Mouse (Mus musculus) G1E (cell line): ENCODE measurements around the gene Vangl1. TPM values are rescaled to one million over a fixed set of nuclear protein-coding genes. Genes with fewer than 3 reads are reported as not detected.

Experiments used
- ATAC-seq: 2 replicates; pipeline ENCODE4 v1.8.0; 2016; ENCODE audit warnings: mild to moderate bottlenecking; ENCODE audit not compliant: insufficient number of reproducible peaks, poor library complexity, low FRiP score, severe bottlenecking; ENCODE audit errors: extremely low read depth
- DNase-seq: peaks from one replicate; pipeline ENCODE4 v3.0.0; 2012; ENCODE audit warnings: low spot score
- H3K27me3 ChIP-seq: 2 replicates; pipeline ENCODE4 v1.6.1; 2012; ENCODE audit warnings: mild to moderate bottlenecking, low read length, inconsistent platforms; ENCODE audit not compliant: insufficient read depth
- H3K36me3 ChIP-seq: replicated peaks from 2 replicates; pipeline ENCODE3; 2012; ENCODE audit warnings: mild to moderate bottlenecking, inconsistent platforms
- H3K4me1 ChIP-seq: 2 replicates; pipeline ENCODE4 v1.6.1; 2012; ENCODE audit warnings: low read depth, low read length, inconsistent platforms, mixed read lengths; ENCODE audit not compliant: insufficient read depth
- H3K4me3 ChIP-seq: 2 replicates; pipeline ENCODE4 v1.5.1; 2012; ENCODE audit warnings: low read depth, mild to moderate bottlenecking, inconsistent platforms, low read length, moderate library complexity, mixed read lengths
- H3K9me3 ChIP-seq: replicated peaks from 2 replicates; pipeline ENCODE4 v1.6.1; 2012; ENCODE audit warnings: inconsistent platforms
- CTCF ChIP-seq: IDR thresholded peaks from 2 replicates; pipeline ENCODE4 v1.5.1; 2012; ENCODE audit warnings: low read depth, low read length, inconsistent platforms, mixed read lengths
- GATA1 ChIP-seq: IDR thresholded peaks from 2 replicates; pipeline ENCODE4 v1.6.1; 2012; ENCODE audit warnings: borderline replicate concordance, low read length, inconsistent platforms, mixed read lengths
- GATA2 ChIP-seq: IDR thresholded peaks from 2 replicates; pipeline ENCODE4 v1.6.1; 2012; ENCODE audit warnings: low read depth, low read length, inconsistent platforms, borderline replicate concordance
- POLR2AphosphoS5 ChIP-seq: IDR thresholded peaks from 2 replicates; pipeline ENCODE4 v1.6.1; 2012; ENCODE audit warnings: low read depth, low read length, inconsistent platforms; ENCODE audit not compliant: insufficient replicate concordance
- TAL1 ChIP-seq: conservative IDR thresholded peaks from 2 replicates; pipeline ENCODE4 v1.6.1; 2012; ENCODE audit warnings: low read depth, low read length, inconsistent platforms, mixed read lengths
- polyA plus RNA-seq: library from polyadenylated mRNA; stranded (reverse); fragments of >175 nt; gene quantifications from 2 replicates; pipeline ENCODE4 v1.2.3, GENCODE M21; 2012
- total RNA-seq, 2 experiments: library from RNA; stranded (forward) in 1 of 2; stranded (reverse) in 1 of 2; fragments of 200-1000 nt in 1 of 2; fragments of >200 nt in 1 of 2; fragmentation: Nextera tagmentation in 1 of 2; gene quantifications; 2 replicates each; pipeline ENCODE4 v1.2.3; 2014 to 2017

Gene Vangl1
- total and polyA plus RNA-seq, 3 experiments, result 22.7 to 56.6 (median 25.6) TPM

DNA sequence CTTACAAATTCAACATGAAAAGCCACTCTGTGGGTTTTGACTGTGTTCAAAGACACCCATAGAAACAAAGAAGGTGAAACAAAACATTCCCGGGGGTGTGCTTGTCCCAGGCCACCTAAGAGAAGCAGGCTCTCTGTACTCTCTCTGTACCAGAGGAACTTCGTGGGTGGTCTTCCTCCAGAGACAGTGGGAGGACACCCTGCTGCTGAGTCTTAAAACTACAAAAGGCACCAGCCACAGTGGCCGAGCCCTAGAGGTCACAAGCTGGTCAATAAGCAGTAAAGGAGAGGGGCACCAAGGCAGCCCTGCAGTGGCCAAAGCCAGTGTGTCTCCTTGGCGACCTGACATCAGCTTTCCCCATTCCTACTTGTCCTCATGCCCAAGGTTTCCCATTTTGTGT is 14.5 kb downstream of the Vangl1 start:
- DNase-seq (no peak), ATAC-seq (no peak)
- Histone ChIP-seq H3K9me3 (no peaks in the 10 kb centered on the region), H3K36me3 (no peaks in the 10 kb centered on the region), H3K4me1 (no peaks in the 10 kb centered on the region), H3K4me3 (no peak overlapping the region), H3K27me3 (peaks cover 33% of the 10 kb centered on the region)
- TF ChIP-seq GATA1, result no peak
- no peak for TF ChIP-seq CTCF
- no peak for TF ChIP-seq TAL1
- TF ChIP-seq POLR2AphosphoS5, result no peak
- no peak for TF ChIP-seq GATA2

DNA sequence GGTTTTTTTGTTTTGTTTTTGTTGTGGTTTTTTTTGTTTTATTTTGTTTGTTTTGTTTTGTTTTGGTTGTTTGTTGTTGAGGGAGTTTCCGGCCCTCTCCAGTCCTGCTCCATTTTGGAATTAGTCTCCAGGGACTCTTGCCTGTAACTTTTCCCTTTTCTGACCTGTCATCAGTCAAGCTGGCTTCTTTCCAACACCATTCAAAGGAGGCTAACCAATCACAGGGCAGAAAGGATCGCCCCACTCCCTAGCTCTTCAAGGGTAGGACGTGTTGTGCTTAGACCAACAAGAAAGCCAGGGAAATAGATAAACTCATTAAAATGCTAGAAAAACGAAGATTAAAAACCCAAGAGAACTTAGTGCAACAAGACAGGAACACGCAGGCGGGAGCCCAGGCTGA is 15.5 kb downstream of the Vangl1 start:
- TF ChIP-seq GATA1, result no peak
- no peak for TF ChIP-seq GATA2
- no peak for TF ChIP-seq POLR2AphosphoS5
- no peak for TF ChIP-seq TAL1
- no peak for TF ChIP-seq CTCF
- DNase-seq (no peak), ATAC-seq (no peak)
- H3K4me1 ChIP-seq, result peaks cover 2% of the 10 kb centered on the region; the same call in 1 of the 2 replicates
- H3K27me3 ChIP-seq, result peaks cover 27% of the 10 kb centered on the region
- H3K4me3 ChIP-seq, result no peak overlapping the region
- no peaks in the 10 kb centered on the region for H3K9me3 ChIP-seq
- no peaks in the 10 kb centered on the region for H3K36me3 ChIP-seq

DNA sequence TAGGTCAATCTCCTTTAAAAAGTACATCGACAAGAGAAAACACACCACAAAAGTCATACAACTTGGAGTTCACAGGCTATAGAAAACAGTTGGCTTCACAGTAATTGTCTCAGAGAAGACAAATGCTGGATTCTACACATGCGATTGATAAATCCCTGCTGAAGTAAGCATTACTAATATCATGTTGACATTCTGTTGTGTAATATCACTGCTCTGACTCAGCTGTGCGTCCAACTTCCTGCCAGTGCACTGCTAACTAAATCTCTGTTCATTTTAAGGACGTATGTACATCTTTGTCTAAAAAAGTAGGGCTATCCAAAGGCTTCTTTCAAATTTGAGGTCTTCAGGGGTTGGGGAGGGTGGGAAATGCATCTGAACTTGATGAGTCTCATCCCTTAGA is 17.1 kb downstream of the Vangl1 start:
- peaks cover 2% of the 10 kb centered on the region; the same call in 1 of the 2 replicates for H3K4me1 ChIP-seq
- ATAC-seq, result no peak
- H3K9me3 ChIP-seq, result no peaks in the 10 kb centered on the region
- peaks cover 19% of the 10 kb centered on the region for H3K27me3 ChIP-seq
- DNase-seq, result no peak
- no peaks in the 10 kb centered on the region for H3K36me3 ChIP-seq
- no peak overlapping the region for H3K4me3 ChIP-seq
- TF ChIP-seq POLR2AphosphoS5 (no peak), GATA2 (no peak), TAL1 (no peak), GATA1 (no peak), CTCF (no peak)

DNA sequence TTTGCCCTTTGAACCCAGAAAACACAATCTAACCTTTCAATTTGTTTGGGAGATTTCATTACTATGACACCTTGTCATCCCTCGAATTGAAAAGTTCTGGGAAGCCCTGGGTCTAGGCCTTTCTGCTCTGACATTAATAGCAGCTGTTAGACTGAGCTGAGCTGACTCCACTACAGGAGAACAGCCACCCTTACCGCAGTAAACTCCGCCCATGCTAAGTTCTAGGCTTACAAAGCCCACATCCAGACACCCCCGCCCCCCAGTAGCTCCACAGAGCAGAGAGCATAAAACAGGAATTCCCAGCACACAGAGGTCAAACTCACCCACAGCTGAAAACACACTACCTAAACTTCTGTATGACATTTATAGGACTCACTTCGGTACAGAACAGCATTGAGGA is 19.8 kb downstream of the Vangl1 start:
- Histone ChIP-seq H3K27me3 (peaks cover 18% of the 10 kb centered on the region), H3K36me3 (no peaks in the 10 kb centered on the region), H3K4me3 (no peak overlapping the region), H3K4me1 (peaks cover 2% of the 10 kb centered on the region; the same call in 1 of the 2 replicates), H3K9me3 (peaks cover 7% of the 10 kb centered on the region; the same call in 1 of the 2 replicates)
- ATAC-seq (no peak), DNase-seq (no peak)
- TF ChIP-seq GATA1, result no peak

DNA sequence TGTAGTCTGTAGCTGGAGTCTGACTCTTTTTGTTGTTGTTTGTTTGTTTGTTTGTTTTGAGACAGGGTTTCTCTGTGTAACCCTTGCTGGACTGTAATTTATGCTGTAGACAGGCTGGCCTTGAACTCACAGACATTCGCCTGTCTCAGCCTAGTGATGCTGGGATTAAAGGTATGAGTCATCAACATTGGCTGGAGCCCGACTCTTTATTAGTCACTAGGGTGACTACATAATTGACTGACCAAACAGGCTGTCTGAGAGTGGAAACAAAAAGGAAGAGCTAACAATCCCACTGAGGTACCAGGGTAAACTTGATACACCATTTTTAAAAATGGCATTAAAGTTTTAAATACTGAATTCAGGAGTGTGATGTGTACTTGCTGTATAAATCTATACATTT is 21.9 kb downstream of the Vangl1 start:
- H3K4me3 ChIP-seq, result no peak overlapping the region
- H3K9me3 ChIP-seq, result peaks cover 7% of the 10 kb centered on the region; the same call in 1 of the 2 replicates
- DNase-seq (no peak), ATAC-seq (no peak)
- H3K4me1 ChIP-seq, result peaks cover 7% of the 10 kb centered on the region; the same call in 1 of the 2 replicates
- no peaks in the 10 kb centered on the region for H3K36me3 ChIP-seq
- H3K27me3 ChIP-seq, result peaks cover 19% of the 10 kb centered on the region
- TF ChIP-seq GATA1 (no peak), GATA2 (no peak), CTCF (no peak), TAL1 (no peak), POLR2AphosphoS5 (no peak)

DNA sequence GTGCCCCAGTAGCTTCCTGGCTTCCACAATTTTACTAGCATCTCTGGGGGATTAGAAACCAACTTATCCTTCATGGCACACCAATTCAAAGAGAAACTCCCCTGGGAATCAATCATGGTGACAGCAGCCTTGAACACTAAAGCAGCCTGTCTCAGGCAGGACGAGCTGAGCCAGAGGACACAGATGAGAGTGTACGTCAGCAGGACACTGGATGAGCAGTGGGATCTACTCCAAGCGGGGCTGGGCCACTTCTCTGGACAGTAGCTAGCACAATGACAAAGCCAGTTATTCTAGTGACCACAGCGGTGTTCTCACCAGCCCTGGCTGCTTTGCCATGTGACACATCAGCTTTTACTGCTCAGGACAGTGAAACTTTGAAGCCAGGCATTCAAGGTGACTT is 23.3 kb downstream of the Vangl1 start:
- peaks cover 7% of the 10 kb centered on the region; the same call in 1 of the 2 replicates for H3K4me1 ChIP-seq
- DNase-seq (no peak), ATAC-seq (no peak)
- no peak overlapping the region for H3K4me3 ChIP-seq
- H3K9me3 ChIP-seq, result peaks cover 7% of the 10 kb centered on the region; the same call in 1 of the 2 replicates
- H3K27me3 ChIP-seq, result peaks cover 19% of the 10 kb centered on the region
- H3K36me3 ChIP-seq, result no peaks in the 10 kb centered on the region
- TF ChIP-seq TAL1 (no peak), GATA1 (no peak), CTCF (no peak)

DNA sequence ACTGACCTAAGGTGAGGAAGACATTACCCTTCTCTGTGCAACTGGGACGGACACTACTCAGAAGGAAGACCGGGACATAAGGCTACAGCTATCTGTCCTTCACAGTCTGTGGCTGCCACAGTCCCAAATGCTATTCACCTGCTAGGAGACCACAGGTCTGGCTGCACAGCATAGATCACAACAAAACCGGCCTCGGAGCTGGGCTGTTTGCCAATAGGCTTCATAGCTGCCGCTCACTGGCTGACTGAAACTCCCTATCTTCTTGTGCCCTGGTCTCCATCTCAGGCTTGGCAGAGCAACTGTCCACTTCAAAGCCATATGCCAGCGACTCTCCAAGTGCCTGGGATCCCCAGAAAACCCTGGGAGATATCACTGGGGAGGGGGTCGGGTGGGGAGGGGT is 23.7 kb downstream of the Vangl1 start:
- no peak for ATAC-seq

More for the DNA sequence above, 23.7 kb downstream of the Vangl1 start:
- TF ChIP-seq GATA1 (no peak), POLR2AphosphoS5 (no peak), GATA2 (no peak), TAL1 (no peak), CTCF (no peak)
- no peak overlapping the region for H3K4me3 ChIP-seq
- peaks cover 7% of the 10 kb centered on the region; the same call in 1 of the 2 replicates for H3K9me3 ChIP-seq
- peaks cover 19% of the 10 kb centered on the region for H3K27me3 ChIP-seq
- peaks cover 9% of the 10 kb centered on the region; the same call in 1 of the 2 replicates for H3K4me1 ChIP-seq
- H3K36me3 ChIP-seq, result no peaks in the 10 kb centered on the region
- no peak for DNase-seq
